Mouse (Mus musculus) granulocyte monocyte progenitor cell, adult 5-6 weeks (primary cell): Measurements from ENCODE around the gene Mettl1. TPM values are rescaled to one million over a fixed set of nuclear protein-coding genes. Genes with fewer than 3 reads are reported as not detected.
"Not testable (repeated sequence)": the region's sequence is repeated elsewhere in the genome, so short reads cannot be mapped to it uniquely, and the experiment has no call there.

Experiments
- ATAC-seq: replicated peaks from 2 replicates; pipeline ENCODE4 v1.8.0; 2016; ENCODE audit warnings: mild to moderate bottlenecking, moderate TSS enrichment, inconsistent platforms; ENCODE audit not compliant: poor library complexity, severe bottlenecking
- total RNA-seq, 2 experiments: library from RNA; stranded (forward) in 1 of 2; stranded (reverse) in 1 of 2; fragments of 200-712, 200-1000 nt in 1 of 2; fragments of >200 nt in 1 of 2; fragmentation: Nextera tagmentation in 1 of 2; gene quantifications; 2 replicates each; pipeline ENCODE4 v1.2.3; 2014 to 2017

Mettl1 gene
- total RNA-seq, 2 experiments from 2014 or later: 36.7 to 47.0 TPM

DNA sequence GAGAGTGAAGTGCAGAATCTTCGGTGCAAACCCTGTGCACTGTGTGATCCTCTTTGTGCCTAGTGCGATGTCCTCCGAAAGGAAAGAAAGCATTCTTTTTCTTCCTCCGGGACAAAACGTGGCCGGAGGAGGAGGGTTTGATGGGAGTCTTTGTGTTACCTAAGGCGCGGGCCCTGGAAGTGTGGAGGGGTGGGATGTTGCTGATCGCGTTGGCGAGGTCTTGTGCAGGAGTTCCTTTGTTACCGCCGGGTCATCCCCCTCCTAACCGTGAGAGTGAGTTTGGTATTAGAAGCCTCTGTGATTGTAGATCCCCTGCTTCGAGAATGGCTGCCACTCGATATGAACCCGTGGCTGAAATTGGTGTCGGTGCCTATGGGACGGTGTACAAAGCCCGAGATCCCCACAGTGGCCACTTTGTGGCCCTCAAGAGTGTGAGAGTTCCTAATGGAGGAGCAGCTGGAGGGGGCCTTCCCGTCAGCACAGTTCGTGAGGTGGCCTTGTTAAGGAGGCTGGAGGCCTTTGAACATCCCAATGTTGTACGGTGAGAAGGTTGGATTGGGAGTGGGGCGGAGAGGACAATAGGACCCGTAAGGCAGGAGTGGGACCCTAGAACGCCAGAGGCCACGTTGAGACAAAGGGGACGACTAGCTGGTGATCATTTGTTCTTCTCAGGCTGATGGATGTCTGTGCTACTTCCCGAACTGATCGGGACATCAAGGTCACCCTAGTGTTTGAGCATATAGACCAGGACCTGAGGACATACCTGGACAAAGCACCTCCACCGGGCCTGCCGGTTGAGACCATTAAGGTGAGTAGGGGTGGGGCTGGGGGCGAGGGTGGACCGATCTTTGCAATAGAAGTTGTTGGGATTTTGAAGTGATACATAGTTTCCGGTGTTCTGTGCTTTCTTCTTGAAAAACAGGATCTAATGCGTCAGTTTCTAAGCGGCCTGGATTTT, 23.0 kb downstream of the Mettl1 start:
- ATAC-seq: no peak

DNA sequence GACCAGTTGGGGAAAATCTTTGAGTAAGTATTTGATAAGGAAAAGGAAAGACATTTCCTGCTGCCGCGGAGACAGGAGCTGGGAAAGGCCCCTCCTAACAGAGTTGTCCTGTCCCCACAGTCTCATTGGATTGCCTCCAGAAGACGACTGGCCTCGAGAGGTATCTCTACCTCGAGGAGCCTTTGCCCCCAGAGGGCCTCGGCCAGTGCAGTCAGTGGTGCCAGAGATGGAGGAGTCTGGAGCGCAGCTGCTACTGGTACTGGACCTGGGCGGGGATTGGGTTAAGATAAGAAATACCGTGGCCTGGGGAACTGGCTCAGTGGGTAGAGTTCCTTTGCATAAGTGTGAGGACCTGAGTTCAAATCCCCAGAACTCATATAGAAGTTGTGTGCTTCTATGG, 24.8 kb downstream of the Mettl1 start:
- ATAC-seq: no peak

DNA sequence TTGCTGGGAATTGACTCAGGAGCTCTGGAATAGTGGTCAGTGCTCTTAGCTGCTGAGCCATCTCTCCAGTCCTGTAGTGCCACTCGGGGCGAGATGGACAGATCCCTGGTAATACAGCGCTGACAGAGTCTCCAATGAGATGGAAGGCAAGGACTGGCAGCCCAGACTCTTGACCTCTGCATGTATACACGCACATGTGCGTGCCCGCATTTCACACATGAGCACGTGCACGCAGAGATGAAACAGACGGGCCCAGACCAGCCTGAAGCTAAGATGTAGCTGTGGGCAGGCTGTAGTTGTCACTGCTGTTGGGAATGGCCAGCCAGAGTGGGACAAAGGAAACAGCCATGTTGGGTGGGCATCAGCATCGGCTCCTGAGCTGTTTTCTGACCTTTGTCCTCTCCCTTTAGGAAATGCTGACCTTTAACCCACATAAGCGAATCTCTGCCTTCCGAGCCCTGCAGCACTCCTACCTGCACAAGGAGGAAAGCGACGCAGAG, 25.4 kb downstream of the Mettl1 start:
- ATAC-seq: no peak

DNA sequence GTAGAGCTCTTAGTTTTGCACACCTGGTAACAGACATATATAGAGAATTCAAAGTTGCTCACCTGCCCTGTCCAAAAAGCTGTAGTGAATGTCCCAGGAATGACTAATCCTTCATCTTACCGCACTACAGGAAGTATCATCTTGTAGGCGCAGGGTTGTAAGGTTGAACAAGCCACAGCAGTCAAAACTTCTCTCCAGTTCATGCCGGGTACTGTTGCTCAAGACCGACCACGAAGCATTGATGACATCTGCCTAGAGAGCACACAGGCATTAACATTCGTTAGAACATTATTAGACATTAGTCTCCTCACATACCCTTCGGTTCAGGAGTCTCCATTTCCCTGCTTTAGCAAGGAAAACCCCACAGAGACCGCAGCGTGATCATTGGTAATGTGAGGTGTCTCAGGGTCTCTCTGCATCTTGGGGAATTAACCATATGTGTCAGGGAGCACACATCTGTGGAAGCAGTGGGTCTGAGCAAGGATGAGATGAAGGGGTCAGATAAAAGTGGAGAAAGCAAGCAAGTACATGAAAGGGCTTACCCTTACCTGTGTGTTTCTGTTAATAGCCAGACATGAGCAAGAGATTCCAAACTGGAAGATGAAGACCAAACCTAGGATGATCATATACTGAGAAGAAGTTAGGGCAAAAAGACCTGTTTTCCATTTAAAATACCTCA, 27.3 kb downstream of the Mettl1 start:
- peak; percentile 41 for ATAC-seq

DNA sequence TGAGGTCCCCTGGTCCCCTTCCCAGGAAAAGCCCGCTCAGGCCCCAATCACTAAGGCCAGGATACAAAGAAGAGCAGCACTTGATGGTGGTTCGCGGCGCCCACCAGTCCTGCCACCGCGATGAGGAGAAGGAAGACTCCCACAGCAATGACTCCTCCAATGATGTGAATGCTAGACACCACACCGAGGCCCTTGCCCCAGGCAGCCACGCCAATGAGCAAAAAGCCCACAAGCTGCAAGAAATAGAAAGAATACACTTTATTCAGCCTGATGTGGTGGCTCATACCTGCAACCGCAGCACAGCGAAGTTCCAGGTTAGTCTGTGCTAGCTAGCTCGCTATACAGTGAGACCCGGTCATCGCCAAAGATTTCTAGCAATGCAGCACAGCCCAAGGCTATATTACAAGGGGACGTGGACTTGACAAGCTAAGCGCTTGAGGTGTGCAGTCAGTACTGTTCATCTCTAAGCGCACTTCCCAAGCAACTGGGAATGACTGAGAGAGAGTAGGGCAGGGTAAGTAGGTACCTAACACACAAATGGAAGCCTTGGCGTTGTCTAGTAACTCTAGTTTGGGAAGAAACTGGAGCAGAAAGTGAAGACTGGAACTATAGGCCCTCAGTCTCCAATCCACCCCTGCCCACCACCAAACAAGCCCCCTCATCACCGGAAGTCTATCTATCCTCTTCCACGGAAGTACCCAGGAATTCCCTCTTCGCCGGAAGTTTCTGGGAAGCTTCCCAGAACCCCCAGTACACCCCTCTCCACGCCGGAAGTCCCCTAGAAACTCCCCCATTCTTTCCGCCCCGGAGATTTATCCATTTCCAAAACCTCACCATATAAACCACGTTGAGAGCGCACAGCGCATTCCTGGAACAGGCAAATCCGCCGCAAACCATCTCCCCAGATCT, 28.3 kb downstream of the Mettl1 start:
- no peak for ATAC-seq

DNA sequence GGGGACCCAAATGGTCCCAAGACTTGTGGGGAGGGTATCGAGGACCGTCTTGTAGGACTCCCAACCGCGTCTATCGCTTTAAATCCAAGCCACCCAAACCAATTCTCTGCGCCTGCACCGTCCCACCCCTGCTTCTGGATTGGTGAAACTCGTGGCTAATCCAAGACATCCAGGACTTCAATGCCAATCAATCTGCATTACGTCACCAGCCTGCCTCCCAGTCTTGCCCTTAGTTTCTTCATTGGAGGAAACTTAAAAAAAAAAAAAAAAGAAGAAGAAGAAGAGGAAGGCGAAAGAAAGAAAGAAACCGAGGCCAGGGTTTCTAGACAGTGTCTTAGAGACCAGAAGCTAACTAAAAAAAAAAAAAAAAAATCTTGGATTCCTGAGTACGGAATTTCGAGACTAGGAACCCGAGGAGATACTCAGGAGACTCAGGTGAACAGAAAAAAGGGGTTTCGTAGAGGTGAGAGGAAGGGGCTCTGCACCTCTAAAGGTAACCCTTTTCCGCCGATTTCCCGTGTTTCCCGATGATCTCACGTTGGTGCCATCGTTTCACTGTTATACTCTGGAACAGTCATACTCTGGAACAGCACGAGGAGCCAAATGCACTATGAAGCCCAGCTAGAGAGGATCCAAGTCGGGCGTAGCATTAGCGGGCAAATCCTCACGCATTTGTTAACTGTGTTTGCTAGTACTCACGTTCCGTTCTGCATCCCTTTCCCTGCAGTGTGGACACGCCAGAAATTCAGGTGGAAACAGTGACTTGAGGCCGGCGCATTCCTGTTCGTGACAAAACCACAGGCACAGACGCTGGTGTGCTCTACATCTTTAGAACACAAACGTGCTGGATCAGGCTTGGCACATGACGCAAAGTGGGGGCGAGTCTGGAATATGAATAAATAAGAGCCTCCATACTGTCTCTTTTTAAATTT, 29.2 kb downstream of the Mettl1 start, which contains the start of gene Tspan31:
TSS of gene Tspan31 (minus strand) at position 75 of the 932 bp plus-strand sequence.
- ATAC-seq: peak; percentile 73

DNA sequence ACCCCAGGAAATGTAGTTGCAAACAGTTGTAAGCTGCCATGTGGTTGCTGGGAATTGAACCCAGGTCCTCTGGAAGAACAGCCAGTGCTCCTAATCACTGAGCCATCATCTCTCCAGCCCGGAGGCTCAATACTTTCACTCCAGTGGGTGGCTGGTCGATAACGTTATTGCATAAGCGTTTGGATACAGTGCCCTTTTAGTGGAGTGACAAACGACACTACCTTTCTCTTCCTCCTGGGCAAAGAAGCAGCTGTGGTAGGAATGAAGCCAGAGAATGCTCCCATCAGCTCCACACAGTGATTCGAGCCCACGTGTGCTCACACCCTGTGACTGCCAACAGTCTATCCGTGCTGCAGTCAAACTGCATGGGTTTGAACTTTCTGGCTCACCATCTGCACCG, 30.0 kb downstream of the Mettl1 start:
- ATAC-seq: no peak

DNA sequence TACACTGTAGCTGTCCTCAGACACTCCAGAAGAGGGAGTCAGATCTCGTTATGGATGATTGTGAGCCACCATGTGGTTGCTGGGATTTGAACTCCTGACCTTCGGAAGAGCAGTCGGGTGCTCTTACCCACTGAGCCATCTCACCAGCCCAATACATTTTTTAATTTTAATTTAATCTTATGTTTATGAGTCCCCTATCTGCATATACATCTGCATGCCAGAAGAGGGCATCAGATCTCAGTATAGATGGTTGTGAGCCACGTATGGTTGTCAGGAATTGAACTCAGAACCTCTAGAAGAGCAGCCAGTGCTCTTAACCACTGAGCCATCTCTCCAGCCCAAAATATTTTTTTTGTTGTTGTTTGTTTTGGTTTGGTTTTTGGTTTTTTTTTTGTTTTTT, 31.1 kb downstream of the Mettl1 start:
- ATAC-seq: not testable (repeated sequence)

DNA sequence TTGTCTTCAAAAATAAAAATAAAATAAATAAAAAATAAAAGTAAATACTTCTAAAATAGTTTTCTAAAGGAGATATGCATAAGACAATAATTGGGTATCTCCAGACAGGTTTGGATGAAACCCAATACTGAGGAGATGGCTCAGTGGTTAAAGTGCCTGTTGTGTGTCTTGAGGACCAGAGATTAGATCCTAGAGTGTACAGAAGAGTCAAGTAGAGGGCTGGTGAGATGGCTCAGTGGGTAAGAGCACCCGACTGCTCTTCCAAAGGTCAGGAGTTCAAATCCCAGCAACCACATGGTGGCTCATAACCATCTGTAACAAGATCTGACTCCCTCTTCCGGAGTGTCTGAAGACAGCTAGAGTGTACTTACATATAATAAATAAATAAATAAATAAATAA, 31.8 kb downstream of the Mettl1 start:
- not testable (repeated sequence) for ATAC-seq

DNA sequence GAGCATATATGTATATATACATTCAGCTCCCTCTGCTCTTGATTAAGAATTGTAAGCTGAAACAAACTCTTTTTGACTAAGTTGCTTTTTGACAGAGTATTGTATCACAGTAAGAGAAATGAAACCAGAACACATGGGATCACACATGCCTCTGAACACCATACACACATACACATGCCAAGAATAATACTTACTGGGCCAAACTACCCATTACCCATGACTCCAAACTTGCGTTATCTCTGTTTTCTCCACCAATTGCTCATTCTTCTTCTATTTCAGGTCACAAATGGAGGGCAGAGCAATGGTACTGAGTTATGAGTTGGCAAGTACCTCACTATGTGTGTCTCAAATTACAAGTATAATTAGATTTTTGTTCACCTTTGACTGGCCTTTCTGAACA, 32.8 kb downstream of the Mettl1 start:
- no peak for ATAC-seq

DNA sequence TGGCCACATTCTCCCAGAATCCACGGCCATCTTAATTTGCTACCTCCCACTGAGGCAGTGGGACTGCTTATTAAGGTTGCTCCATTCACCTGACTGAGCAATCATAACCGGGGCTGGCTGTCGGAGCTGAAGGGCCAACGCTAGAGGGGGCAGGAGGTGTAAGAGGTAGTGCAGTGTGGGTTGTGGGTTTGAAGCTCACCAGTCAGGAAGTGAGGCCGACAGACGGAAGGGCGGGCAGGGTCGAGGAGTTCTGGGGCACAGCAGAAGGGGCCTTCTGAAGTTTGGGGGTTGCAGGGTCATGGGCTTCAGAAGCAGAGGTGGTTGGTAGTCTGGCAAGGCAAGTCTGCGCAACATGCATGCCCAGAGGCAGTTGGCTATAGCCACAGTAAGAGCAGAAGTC, 33.9 kb downstream of the Mettl1 start, which contains the start of gene Agap2:
TSS of gene Agap2 (plus strand) at position 205 of the 400 bp plus-strand sequence.
- ATAC-seq: peak; percentile 75

DNA sequence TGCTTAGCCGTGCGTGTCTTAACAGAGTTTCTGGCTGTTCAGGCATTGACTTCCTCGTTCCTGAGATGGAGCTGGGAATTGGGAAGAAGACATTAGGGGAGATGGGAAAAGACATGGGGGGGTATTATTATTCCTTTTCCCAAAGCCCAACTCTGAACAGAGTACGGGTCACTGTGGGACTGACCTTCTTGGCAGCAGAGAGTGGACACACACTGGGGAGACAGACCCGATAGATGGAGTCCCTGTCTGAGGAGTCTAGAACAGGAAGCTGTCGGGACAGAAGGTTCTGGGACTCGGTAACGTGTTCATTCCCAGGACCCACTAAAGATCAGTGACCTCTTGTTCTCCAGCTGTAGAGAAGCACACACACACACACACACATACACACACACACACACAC, 34.4 kb downstream of the Mettl1 start:
- no peak for ATAC-seq

DNA sequence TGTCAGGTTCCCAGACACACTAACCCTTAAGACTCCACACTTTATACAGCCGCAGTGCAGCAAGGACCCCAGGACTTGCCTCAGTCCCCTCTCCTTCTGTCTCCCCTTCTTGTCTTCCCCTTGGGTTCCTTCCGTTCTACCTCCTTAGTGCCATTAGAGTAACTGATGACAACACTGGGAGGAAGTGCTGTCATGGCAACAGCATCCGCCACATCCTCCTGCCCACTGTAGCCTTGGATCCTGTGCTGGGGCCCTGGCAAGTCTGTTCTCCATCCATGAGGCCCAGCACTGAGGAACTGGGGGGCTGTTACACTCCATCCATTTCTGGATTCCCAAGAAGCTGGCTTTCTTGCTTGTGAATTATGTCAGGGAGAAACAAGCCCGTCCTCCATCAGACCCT, 34.9 kb downstream of the Mettl1 start:
- peak; percentile 75 for ATAC-seq

DNA sequence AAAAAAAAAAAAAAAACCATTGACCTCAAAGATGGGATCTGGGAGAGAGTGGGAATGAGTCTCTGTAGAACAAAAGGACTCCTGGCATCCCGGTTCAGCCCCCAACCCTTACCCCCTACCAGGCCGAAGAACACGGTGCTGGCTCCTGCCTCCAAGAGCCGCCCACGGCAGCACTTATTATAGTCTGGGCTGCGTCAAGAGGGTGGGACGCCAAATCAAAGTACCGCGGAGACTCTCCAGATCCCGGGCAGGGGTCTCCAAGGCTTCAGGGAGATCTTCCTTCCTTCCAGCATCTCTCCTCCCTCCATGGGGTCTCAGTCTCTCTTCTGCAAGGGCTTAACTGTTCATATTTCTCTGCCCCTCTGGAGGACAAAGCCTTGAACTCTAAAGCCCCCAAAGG, 36.3 kb downstream of the Mettl1 start:
- ATAC-seq: no peak

DNA sequence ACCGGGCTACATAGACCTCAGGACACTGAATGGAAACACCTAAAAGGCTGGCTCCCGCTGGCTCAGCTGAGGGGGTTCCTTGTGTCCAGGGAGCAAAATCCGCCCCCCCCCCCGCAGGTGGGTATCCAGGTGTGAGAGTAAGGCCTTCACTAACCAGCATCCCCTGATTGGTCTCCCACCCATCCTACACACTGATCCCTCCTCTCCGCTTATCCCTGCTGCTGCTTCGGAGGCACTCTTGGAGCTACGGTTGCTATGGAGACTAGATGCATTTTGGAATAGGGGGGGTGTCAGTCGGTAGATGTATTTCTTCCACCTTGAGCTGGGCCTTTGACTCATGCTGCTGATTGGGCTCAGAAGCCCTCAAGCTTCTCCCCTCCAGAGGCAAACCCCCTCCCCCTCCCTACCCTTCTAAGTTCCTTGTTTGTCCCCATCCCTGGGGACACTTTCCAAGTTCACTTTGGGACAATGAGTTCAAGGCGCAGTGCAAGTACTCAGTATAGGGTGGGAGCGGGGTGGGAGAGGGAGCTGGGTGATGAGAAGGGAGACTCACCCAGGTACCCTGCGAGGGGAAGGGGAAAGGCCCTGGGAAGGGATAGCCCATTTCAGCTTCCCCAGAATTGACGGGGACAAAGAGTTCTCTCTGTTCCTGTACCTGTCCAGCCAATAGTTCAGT, 36.9 kb downstream of the Mettl1 start:
- no peak for ATAC-seq

DNA sequence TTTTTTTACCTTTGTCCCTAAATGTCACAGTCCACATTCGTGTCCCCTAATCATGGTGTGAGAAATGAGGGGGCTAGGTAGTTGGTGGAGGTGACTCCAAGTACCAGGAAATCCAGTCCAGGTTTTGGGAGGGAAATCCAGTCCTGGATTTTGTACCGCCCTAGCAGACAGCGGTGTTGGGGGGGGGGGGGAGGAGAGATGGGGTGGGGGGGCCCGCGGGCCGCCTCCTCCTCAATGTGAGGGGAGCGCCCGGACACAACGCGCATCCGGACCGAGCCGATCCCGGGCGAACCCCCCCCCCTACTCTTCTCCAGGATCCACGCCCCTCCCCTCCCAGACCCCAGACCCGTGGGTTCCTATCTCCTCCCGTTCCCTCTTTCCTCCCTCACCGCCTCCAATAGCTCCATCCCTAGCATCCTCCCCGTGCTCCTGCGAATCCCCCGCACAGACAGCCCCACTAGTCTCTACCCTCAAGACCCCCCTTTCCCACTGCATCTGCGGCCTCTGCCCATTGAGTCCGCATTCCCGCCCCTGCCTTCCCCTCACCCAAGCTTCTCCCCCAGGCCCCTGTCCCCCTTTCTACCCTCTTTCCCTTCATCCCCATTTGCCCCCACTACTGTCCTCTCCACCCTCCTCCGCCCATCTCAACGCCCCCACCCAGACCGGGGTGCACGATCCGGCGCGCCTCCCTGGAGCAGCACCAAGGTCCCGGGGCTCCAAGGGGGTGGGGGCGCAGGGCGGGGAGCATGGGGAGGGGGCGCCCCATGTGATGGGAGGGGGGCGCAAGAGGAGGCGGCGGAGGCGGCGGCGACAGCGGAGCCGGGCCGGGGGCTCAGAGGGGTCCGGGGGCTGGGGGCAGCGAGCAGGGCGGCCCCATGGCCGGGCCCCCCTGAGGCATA, 37.7 kb downstream of the Mettl1 start:
- no peak for ATAC-seq

DNA sequence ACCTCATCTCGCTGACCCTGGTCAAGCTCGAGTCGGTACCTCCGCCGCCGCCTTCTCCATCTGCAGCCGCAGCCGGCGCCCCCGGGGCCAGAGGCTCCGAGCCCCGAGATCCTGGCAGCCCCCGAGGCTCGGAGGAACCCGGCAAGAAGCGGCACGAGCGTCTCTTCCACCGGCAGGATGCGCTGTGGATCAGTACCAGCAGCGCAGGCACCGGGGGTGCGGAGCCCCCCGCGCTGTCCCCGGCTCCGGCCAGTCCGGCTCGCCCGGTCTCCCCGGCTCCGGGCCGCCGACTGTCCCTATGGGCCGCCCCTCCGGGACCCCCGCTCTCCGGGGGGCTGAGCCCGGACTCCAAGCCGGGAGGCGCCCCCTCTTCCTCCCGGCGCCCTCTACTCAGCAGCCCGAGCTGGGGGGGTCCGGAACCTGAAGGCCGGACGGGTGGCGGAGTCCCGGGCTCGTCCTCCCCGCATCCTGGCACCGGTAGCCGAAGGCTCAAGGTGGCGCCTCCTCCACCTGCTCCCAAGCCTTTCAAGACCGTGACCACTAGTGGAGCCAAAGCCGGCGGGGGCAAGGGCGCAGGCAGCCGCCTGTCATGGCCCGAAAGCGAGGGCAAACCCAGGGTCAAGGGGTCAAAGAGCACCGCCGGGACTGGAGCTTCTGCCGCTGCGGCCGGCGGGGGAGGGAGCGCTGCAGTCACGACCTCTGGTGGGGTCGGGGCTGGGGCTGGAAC, 38.6 kb downstream of the Mettl1 start:
- no peak for ATAC-seq
